Mouse (Mus musculus): ENCODE data around the gene Atoh8. TPM values are rescaled to one million over a fixed set of nuclear protein-coding genes. Genes with fewer than 3 reads are reported as not detected.

The Atoh8 gene
- total RNA-seq, 2 experiments from 2014 or later, result 2.9 to 3.7 TPM

DNA sequence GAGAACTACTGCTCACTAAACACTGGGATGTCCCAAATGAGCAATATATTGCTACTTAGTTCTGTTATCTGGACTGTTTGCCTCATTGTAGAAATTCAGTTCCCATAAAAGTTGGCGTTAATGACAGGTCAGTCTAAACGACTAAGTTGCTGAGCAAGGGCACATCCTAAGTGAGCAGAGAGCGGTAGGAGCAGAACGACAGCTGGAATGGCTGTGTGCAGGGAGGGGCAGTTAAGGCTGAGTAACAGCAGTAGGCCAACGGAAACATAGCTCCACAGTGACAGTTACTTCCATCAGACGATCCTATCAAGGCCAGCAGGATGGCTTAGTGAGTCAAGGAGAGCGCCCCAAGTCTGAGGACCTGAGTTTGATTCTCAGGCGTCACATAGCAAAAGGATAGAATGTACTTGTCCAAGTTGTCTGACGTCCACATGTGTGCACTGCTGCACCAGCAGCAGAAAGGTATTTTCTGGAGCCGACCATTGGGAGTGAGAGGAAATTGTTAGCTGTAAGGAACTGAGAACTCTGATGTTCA, 75.4 kb downstream of the Atoh8 start:
- no peak for DNase-seq (ENCODE audit: low spot score in 2 of 2)

DNA sequence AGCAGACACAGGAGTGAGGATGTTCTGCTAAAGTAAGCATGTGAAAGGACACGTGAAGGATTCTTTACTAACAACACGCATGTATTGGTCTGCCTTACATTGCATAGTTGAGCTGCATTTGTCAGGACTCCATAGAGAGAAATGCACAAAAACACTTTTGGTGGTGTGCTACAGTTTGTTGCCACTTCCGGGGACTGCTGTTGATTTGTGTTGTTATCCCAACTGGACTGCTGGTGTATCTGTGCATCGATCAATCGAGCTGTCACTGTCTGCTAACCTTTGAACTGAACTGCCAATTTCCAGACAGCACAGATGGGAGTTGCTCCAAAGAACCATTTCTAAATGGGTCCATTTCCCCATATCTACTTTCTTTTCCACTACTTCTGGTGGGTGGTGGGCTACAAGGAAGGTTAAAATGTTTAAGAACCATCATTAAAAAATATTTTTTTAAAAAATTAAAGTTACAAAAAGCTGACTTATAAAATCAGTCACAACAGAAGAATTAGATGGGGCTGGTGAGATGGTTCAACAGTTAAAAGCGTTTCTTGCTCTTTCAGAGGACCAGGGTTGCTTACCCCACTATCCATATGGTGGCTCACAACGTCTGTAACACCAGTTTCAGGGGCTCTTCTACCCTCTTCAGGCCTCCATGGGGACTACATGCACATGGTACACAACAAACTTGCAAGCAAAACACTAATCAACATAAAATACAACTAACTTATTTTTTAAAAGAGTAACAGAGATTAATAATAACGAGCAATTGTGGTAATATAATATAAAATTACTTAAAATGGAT, 76.2 kb downstream of the Atoh8 start:
- DNase-seq (ENCODE audit: low spot score in 2 of 2), result no peak

Other genes starting within 250 kb of the Atoh8 start
- gene St3gal5, start 138.0 kb downstream of the Atoh8 start, total RNA-seq (2021), result 100 to 1,000 TPM; 133 to 192 TPM
- not detected for gene Sftpb, start 69.0 kb upstream of the Atoh8 start, total RNA-seq (2021)
- gene Usp39, start 109.6 kb upstream of the Atoh8 start, total RNA-seq (2021), result 10 to 100 TPM; 30.9 to 31.7 TPM
- gene 0610030E20Rik, start 111.7 kb upstream of the Atoh8 start, total RNA-seq (2021), result 10 to 100 TPM; 24.2 to 33.2 TPM
- 10 to 100 TPM; 24.3 to 24.4 TPM for gene Tmem150a, start 119.9 kb upstream of the Atoh8 start, total RNA-seq (2021)
- gene Rnf181, start 131.4 kb upstream of the Atoh8 start, total RNA-seq (2021), result 100 to 1,000 TPM; 187 to 460 TPM
- 10 to 100 TPM; 22.9 to 25.5 TPM for gene Vamp5, start 144.9 kb upstream of the Atoh8 start, total RNA-seq (2021)
- 100 to 1,000 TPM; 111 to 140 TPM for gene Vamp8, start 155.1 kb upstream of the Atoh8 start, total RNA-seq (2021)
- gene Ggcx, start 178.7 kb upstream of the Atoh8 start, total RNA-seq (2021), result 10 to 100 TPM; 48.6 to 59.5 TPM
- 100 to 1,000 TPM; 291 to 320 TPM for gene Mat2a, start 204.0 kb upstream of the Atoh8 start, total RNA-seq (2021)

All from adrenal gland, adult 18-20 months (tissue).